Mouse (Mus musculus): ENCODE results near the gene 9330182O14Rik. TPM values are rescaled to one million over a fixed set of nuclear protein-coding genes. Genes with fewer than 3 reads are reported as not detected.

The 9330182O14Rik gene
- total RNA-seq (2014; rRNA removed) (not detected in 2 replicates), polyA plus RNA-seq (2015; fragmentation: Nextera tagmentation; extraction: Ambion mirVana) (0.15 TPM in 1 of 2 replicates, not detected in the other)

GRCm38 (mm10) chr15:40134152-40134792, at the start of gene 9330182O14Rik:
TSS of gene 9330182O14Rik (plus strand) at chr15:40134365.
- H3K9me3 ChIP-seq (ENCODE audit: low read length): no peaks in the 10 kb centered on the region
- no peaks in the 10 kb centered on the region for H3K4me1 ChIP-seq (ENCODE audit: insufficient read depth, low read length)
- H3K27me3 ChIP-seq (ENCODE audit: insufficient read depth, low read length): no peaks in the 10 kb centered on the region
- peak; percentile 10; the same call in 1 of the 2 replicates for TF ChIP-seq CTCF (IDR thresholded peaks at IDR 0.05; ENCODE audit: low read depth)
- no peak for ATAC-seq
- H3K4me2 ChIP-seq (ENCODE audit: low read depth, low read length): no peak within 1 kb of the TSS
- H3K27ac ChIP-seq: no peak within 1 kb of the TSS
- H3K9ac ChIP-seq (replicated peaks; ENCODE audit: low read length): no peak within 1 kb of the TSS
- DNase-seq (ENCODE audit: low spot score): peak; percentile 28
- H3K4me3 ChIP-seq (ENCODE audit: low read length): no peak within 1 kb of the TSS
- whole genome bisulfite sequencing: 61% methylated on average over 10 of the region's 10 CpGs
- H3K36me3 ChIP-seq (ENCODE audit: insufficient read depth, low read length): no peaks in the 10 kb centered on the region

DNA sequence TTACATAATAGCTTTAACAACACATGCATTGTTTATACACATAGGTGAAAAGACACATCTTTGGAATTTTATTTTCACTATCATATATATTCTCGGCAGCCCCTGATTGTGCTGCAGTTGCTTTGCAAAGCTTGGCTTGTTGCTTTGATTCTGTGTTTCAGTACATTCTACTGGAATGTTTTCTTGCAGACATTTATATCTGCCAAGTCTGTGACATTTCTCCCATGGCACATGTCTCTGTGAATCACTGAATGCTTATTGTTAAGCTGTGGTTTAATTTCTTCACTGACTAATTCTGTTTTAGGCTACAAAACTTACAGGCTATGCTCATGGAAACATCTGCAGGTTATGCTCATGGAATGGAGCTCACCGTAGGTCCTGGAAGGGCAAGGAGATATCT, 30.9 kb upstream of the 9330182O14Rik start:
- TF ChIP-seq CTCF (IDR thresholded peaks at IDR 0.05; ENCODE audit: low read depth): no peak
- H3K36me3 ChIP-seq (ENCODE audit: insufficient read depth, low read length): no peaks in the 10 kb centered on the region
- H3K4me2 ChIP-seq (ENCODE audit: low read depth, low read length): no peak overlapping the region
- no peak overlapping the region for H3K9ac ChIP-seq (replicated peaks; ENCODE audit: low read length)
- H3K4me3 ChIP-seq (ENCODE audit: low read length): no peak overlapping the region
- 78% methylated on average over 2 of the region's 2 CpGs for WGBS
- H3K27ac ChIP-seq: no peak overlapping the region
- DNase-seq (ENCODE audit: low spot score) (no peak), ATAC-seq (no peak)
- H3K9me3 ChIP-seq (ENCODE audit: low read length): no peaks in the 10 kb centered on the region
- H3K4me1 ChIP-seq (ENCODE audit: insufficient read depth, low read length): no peaks in the 10 kb centered on the region
- H3K27me3 ChIP-seq (ENCODE audit: insufficient read depth, low read length): no peaks in the 10 kb centered on the region

DNA sequence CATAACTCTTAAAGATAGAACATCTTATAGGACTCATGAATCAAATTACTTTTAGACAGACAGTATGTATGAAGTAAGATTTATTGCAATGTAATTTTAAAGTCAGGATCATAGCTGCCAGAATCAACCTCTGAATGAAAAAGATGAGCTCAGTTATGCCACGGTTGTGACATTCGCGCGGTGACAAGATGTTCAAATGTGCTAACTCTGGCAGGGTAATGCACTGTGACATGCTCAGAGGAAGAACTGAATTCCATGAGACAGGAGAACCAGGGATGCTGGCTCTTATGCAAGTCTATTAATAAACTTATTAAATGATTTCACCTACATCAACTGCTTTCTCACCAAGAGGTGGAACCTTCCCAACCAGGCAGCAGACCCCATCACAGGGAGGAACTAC, 28.5 kb upstream of the 9330182O14Rik start:
- H3K9ac ChIP-seq (replicated peaks; ENCODE audit: low read length): no peak overlapping the region

GRCm38 (mm10) chr15:40113888-40114576, 20.1 kb upstream of the 9330182O14Rik start:
- no peak for TF ChIP-seq CTCF (IDR thresholded peaks at IDR 0.05; ENCODE audit: low read depth)
- Histone ChIP-seq H3K9me3 (ENCODE audit: low read length) (no peaks in the 10 kb centered on the region), H3K4me2 (ENCODE audit: low read depth, low read length) (peak overlapping the region; percentile 40), H3K4me3 (ENCODE audit: low read length) (no peak overlapping the region), H3K27me3 (ENCODE audit: insufficient read depth, low read length) (no peaks in the 10 kb centered on the region), H3K36me3 (ENCODE audit: insufficient read depth, low read length) (no peaks in the 10 kb centered on the region), H3K9ac (replicated peaks; ENCODE audit: low read length) (no peak overlapping the region), H3K27ac (no peak overlapping the region), H3K4me1 (ENCODE audit: insufficient read depth, low read length) (no peaks in the 10 kb centered on the region)
- no peak for DNase-seq (ENCODE audit: low spot score)
- 28% methylated on average over 16 of the region's 18 CpGs for WGBS
- peak; percentile 21; the same call in 1 of the 2 replicates for ATAC-seq

More for the DNA sequence above, 28.5 kb upstream of the 9330182O14Rik start:
- WGBS: 82% methylated on average over 4 of the region's 4 CpGs
- Histone ChIP-seq H3K27ac (no peak overlapping the region), H3K4me2 (ENCODE audit: low read depth, low read length) (no peak overlapping the region), H3K4me3 (ENCODE audit: low read length) (no peak overlapping the region), H3K27me3 (ENCODE audit: insufficient read depth, low read length) (no peaks in the 10 kb centered on the region), H3K9me3 (ENCODE audit: low read length) (no peaks in the 10 kb centered on the region), H3K4me1 (ENCODE audit: insufficient read depth, low read length) (no peaks in the 10 kb centered on the region), H3K36me3 (ENCODE audit: insufficient read depth, low read length) (no peaks in the 10 kb centered on the region)
- no peak for TF ChIP-seq CTCF (IDR thresholded peaks at IDR 0.05; ENCODE audit: low read depth)
- ATAC-seq (no peak), DNase-seq (ENCODE audit: low spot score) (no peak)

DNA sequence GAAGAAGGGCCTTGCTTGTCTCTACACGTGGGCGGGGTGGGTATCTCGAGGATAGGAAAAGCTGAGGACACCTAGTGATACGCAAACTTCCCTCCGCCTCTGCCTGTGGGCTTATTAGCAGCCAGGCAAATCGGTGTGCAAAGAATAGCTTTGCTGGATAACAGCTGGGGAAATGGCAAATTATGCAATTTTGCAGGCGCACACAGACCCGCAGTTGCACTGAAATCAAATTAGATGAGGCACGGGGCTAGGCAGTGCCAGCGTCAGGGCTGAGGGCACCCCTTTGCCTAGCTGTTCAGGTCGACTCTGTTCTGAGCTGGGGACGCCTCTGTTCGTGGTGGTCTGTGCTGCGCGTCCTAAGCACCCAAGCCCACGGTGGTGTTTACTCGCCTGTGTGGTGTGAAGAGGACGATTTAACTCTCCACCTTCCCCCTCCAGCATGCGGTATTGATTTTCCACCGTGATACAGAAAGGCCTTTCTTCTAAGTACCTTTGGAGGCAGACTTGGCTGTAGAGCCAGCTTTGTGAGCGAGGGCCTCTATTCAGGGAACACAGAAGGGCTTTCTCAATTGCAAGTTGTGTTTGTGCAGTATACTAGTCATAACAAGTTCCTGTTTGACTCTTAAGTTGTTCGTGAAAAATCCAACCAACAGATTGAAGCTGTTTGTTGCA, 19.4 kb upstream of the 9330182O14Rik start:
- TF ChIP-seq CTCF (IDR thresholded peaks at IDR 0.05; ENCODE audit: low read depth): no peak
- H3K27ac ChIP-seq: no peak overlapping the region
- no peaks in the 10 kb centered on the region for H3K4me1 ChIP-seq (ENCODE audit: insufficient read depth, low read length)
- H3K9ac ChIP-seq (replicated peaks; ENCODE audit: low read length): no peak overlapping the region
- H3K9me3 ChIP-seq (ENCODE audit: low read length): no peaks in the 10 kb centered on the region
- no peaks in the 10 kb centered on the region for H3K36me3 ChIP-seq (ENCODE audit: insufficient read depth, low read length)
- peak overlapping the region; percentile 40 for H3K4me2 ChIP-seq (ENCODE audit: low read depth, low read length)
- no peak overlapping the region for H3K4me3 ChIP-seq (ENCODE audit: low read length)
- DNase-seq (ENCODE audit: low spot score) (peak; percentile 44), ATAC-seq (peak; percentile 85)
- WGBS: 23% methylated on average over 22 of the region's 22 CpGs
- H3K27me3 ChIP-seq (ENCODE audit: insufficient read depth, low read length): no peaks in the 10 kb centered on the region

DNA sequence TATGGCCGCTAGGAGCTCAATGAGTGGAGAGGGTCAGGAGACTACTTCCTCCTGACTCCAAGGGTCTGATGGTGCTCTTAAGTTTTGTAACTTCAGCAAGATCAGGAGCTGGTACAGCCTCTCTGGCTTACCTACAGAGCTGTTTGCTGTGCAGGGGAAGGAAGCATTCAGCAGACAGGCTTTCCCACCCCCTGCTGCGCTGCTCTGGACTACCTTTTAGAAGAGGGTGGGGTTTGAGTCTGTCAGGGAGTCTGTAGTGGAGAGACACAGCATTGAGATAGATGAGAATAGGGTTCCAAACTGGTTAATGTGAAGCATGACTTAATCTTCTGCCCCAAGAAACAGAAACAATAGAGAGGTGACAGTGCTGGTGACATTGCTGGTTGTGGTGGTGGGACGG, 17.8 kb upstream of the 9330182O14Rik start:
- 75% methylated on average over 3 of the region's 3 CpGs for WGBS
- Histone ChIP-seq H3K27me3 (ENCODE audit: insufficient read depth, low read length) (no peaks in the 10 kb centered on the region), H3K4me2 (ENCODE audit: low read depth, low read length) (no peak overlapping the region), H3K9ac (replicated peaks; ENCODE audit: low read length) (no peak overlapping the region), H3K27ac (no peak overlapping the region), H3K36me3 (ENCODE audit: insufficient read depth, low read length) (no peaks in the 10 kb centered on the region), H3K9me3 (ENCODE audit: low read length) (no peaks in the 10 kb centered on the region), H3K4me1 (ENCODE audit: insufficient read depth, low read length) (no peaks in the 10 kb centered on the region), H3K4me3 (ENCODE audit: low read length) (no peak overlapping the region)
- DNase-seq (ENCODE audit: low spot score): no peak
- no peak for ATAC-seq
- no peak for TF ChIP-seq CTCF (IDR thresholded peaks at IDR 0.05; ENCODE audit: low read depth)

All from hindbrain, postnatal 0 days (tissue).